Mouse (Mus musculus) naive thymus-derived CD4-positive, alpha-beta T cell, adult 5 months (primary cell): ENCODE measurements around the gene Sned1. TPM values are rescaled to one million over a fixed set of nuclear protein-coding genes. Genes with fewer than 3 reads are reported as not detected.

ENCODE experiments used
- polyA plus RNA-seq: library from polyadenylated mRNA; unstranded; fragments of 100-300 nt; shearing (Covaris generic); gene quantifications from one replicate; pipeline ENCODE4 v1.2.1, GENCODE M21; 2017

The Sned1 gene
- polyA plus RNA-seq = not detected

DNA sequence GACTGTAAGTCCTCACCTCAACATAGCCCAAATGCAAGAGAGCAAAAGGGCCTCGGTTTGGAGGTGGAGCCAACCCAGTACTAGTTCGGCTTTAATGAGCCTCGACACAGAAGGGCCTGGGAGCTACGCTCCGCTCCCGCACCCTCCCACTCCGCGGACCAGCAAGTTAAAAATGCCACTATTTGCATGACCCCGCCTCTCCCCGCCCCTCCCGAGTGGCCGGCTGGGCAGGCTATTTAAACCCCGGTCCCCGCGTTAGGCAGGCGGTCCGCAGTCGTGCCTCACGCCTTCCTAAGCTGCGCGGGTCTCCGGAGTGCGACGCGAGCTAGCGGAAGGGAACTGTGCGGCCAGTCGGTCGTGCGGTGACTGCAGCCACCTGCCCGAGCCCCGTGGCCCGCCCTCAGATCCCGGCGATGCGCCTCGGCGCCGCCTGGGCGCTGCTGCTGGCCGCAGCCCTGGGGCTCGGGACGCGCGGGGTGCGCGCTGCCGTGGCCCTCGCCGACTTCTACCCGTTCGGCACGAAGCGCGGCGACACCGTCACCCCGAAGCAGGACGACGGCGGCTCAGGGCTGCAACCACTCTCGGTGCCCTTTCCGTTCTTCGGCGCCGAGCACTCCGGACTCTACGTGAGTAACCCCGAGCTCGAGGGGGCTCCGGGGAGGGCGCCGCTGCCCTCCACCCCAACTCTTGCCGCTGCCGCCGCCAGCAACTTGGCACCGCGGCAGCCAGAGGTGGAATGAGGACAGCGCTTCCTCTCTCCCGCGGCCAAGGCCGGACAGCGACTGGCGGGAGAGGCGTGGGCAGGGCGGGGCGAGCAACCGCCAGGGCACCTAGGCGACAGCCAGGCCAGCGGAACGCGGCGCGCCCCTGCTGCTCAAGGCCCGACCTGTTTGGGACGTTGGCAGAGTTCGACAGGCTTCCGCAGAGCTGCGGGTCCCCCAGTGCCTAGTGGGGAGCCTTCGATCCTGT is at the start of gene Sned1:
Gene Sned1, plus strand, starts transcription at position 266 of the 969 bp plus-strand sequence.

DNA sequence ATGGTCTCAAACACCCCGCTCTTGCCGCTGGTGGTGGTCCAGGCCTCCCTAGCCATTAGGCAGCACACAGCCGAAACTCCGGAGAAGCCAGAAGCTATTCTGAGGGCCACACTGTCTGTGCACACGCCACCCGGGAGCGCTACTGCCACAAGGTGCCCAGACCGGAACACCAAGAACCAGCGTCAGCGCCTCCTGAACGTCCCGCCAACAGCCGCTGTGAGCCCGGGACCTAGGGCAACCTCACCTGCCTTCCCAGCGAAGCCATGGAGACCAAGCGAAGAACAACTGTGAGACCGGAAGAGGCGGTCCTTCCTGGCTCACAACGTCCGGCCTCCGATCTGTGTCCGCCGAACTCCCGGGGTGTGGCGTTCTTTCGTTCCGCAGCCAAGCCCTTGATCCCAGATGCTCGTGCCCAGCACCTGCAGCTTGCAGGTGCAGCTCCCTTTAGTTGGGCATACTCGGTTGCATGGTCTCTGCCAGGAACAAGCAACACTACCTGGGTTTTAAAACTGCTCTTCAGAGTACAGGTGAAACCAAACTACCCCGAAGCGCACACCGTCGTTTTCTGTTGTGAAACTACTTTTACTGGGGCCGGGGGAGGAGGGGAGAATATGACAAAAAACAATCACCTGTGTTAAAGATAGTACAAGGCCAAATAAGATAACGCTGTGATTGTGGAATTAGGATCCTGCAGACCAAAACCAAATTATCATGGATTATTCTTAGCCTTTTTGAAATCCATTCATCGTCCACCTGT is 70.1 kb downstream of the Sned1 start, which contains the start of gene Mterf4:
Gene Mterf4, minus strand, starts transcription at position 335 of the 757 bp plus-strand sequence.

DNA sequence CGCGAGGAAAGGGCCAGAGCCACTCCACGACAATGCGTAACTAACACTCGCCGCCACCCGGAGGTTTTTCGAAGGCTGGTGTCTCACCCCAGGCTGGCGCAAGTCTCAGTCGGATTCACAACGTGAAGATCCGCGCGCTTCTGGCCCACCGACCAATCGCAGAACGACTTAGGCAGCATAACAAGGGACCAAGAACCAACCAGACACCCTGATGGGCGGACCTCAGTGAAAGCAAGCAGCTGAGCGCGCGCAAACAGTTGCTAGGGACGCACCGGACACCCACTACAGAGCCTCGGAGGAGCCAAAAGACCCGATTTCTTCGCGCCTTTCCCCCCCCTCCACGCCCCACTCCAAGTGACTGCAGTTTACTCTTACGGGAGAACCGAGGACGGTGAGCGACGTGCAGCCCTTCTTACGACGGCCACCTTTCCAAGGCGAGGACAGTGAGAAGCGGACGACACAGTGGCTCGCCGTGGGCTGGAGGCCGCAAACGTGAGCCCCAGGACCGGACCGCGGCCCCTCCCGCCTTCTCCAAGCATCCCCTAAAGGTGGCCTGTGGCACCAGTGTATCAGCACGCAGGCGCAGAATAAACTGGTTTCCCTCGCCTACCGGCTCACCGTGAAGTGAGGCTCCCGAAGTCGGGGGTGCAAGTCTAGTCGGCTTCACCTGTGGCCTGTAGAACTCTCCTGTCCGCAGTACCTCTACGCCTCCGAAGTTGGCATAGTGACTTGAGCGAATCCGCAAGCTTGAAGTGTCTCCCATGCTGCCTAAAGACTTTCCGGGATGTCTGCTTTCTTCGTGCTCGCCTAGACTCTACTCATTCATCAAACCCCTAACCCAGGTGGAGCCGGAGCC is 107.2 kb downstream of the Sned1 start, which contains the start of the genes Ppp1r7 and Pask:
Gene Ppp1r7, plus strand, starts transcription at position 207 of the 856 bp plus-strand sequence.
Gene Pask, minus strand, starts transcription at position 835 of the 856 bp plus-strand sequence.

Other genes with a start within 250 kb of the Sned1 start
- not detected for gene Aqp12, start 229.5 kb upstream of the Sned1 start, polyA plus RNA-seq
- gene Kif1a, start 133.9 kb upstream of the Sned1 start, polyA plus RNA-seq = not detected
- gene Agxt, start 100.6 kb upstream of the Sned1 start, polyA plus RNA-seq = not detected
- gene 2310007B03Rik, start 74.9 kb upstream of the Sned1 start, polyA plus RNA-seq = not detected
- not detected for gene Crocc2, start 67.1 kb upstream of the Sned1 start, polyA plus RNA-seq
- 7.9 TPM for gene Mterf4, start 70.1 kb downstream of the Sned1 start, polyA plus RNA-seq
- 39.5 TPM for gene Ppp1r7, start 107.0 kb downstream of the Sned1 start, polyA plus RNA-seq
- gene Pask, start 107.6 kb downstream of the Sned1 start, polyA plus RNA-seq = 0.31 TPM
- not detected for gene Ano7, start 138.1 kb downstream of the Sned1 start, polyA plus RNA-seq
- gene Hdlbp, start 243.0 kb downstream of the Sned1 start, polyA plus RNA-seq = 73.8 TPM